Mouse (Mus musculus): Measurements from ENCODE around the gene Tox4.
"Not testable (repeated sequence)": the region's sequence is repeated elsewhere in the genome, so short reads cannot be mapped to it uniquely, and the experiment has no call there.

Gene Tox4

GRCm38 (mm10) chr14:52278932-52279746 is at the start of gene Tox4, which contains the start of gene Rab2b:
TSS of gene Tox4 (plus strand) at chr14:52279146.
TSS of gene Rab2b (minus strand) at chr14:52279545.
- DNase-seq (ENCODE audit: low read depth, low spot score): peak; percentile 100

DNA sequence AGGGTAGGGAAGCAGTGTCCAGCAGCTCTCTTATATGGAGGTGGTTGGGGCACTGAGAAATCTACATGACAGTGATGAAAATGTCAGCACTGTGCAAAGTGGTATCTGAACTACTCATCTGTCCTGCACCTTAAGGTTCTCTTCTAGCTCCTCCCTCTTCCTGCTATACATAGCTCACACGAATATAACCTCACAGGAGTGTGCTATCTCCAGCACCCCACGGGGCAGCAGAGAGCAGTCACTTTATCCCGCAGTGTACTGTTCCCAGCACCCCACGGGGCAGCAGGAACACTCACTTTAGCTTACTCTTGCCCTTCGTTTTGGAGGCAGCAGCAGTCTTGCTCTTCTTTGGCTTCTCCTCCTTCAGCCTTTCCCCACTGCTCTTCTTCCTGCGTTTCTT is 46.7 kb upstream of the Tox4 start:
- DNase-seq (ENCODE audit: low read depth, low spot score): no peak

DNA sequence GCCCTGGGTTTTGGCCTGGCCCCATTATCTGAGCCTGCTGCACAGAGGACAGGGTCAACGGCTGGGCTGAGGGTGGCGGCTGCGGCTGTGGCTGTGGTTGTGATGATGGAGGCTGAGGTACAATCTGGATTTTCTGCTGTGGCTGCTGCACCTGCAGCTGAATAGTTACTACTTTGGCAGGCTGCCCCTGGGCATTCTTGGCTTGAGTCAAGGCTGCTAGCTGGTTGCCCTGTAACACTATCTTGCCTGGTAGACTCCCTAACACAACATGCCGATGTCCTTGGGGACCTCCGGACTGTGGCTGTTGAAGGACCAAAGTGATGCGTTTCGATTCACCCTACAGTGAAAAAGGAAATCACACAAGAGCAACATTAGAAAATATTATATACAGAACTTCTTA is 43.8 kb upstream of the Tox4 start:
- DNase-seq (ENCODE audit: low read depth, low spot score): no peak

- no peak for DNase-seq (ENCODE audit: low read depth, low spot score)
Observed at GRCm38 (mm10) chr14:52236216-52236615, 42.7 kb upstream of the Tox4 start.

- DNase-seq (ENCODE audit: low read depth, low spot score): peak; percentile 99
Observed at GRCm38 (mm10) chr14:52244041-52244689, 34.8 kb upstream of the Tox4 start.

DNA sequence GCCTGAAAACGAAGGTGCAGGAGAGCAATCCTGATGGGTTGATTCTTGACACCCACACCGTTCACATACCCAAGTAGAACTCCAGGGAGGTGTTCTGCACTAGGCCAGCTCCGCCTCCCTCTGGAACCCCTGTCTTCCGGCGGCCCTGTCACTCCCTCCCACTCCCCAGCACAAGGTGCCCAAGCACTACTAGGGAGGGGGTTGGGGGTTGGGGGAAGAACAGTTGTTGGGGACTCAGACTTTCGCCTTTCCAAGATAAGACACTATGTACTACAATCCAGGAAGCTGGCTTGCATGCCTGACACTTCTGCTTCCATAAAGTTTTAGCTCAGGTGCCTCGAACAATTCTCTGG is 34.3 kb upstream of the Tox4 start:
- no peak for DNase-seq (ENCODE audit: low read depth, low spot score)

DNA sequence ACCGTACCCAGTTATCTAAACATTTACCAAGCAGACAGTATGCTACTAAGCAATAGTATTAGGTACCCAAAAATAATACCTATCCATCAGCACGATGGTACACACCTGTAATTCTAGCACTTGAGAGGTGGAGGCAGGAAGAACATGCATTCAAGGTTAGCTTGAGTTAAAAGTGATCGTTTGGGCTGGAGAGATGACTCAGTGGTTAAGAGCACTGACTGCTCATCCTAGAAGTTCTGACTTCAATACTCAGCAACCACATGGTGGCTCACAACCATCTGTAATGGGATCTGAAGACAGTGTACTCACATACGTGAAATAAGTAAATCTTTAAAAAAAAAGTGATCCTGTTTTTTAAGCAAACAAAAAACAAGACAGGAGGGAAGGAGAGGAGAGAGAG is 32.8 kb upstream of the Tox4 start:
- no peak for DNase-seq (ENCODE audit: low read depth, low spot score)

GRCm38 (mm10) chr14:52256311-52257175 is 22.4 kb upstream of the Tox4 start:
- peak; percentile 73 for DNase-seq (ENCODE audit: low read depth, low spot score)

GRCm38 (mm10) chr14:52257484-52258213 is 21.3 kb upstream of the Tox4 start, which contains the start of gene Chd8:
TSS of gene Chd8 (minus strand) at chr14:52257780.
- peak; percentile 98 for DNase-seq (ENCODE audit: low read depth, low spot score)

DNA sequence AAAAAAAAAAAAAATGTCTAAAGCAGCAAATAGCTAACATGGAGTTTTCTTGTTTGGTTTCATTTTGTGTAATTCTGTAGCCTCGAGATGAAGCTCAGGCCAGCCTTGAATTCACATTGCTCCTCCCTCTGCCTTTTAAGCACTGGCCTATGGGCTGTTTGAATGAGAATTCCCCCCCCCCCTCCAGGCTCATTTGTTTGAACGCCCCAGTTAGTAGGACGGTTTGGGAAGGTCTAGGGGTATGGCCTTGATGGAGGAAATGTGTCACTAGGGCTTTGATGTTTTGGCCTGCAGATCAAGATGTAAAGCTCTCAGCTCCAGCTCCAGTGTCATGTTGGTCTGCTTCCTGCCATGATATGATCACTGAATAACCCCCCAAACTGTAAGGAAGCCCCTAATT is 6.2 kb upstream of the Tox4 start:
- no peak for DNase-seq (ENCODE audit: low read depth, low spot score)

DNA sequence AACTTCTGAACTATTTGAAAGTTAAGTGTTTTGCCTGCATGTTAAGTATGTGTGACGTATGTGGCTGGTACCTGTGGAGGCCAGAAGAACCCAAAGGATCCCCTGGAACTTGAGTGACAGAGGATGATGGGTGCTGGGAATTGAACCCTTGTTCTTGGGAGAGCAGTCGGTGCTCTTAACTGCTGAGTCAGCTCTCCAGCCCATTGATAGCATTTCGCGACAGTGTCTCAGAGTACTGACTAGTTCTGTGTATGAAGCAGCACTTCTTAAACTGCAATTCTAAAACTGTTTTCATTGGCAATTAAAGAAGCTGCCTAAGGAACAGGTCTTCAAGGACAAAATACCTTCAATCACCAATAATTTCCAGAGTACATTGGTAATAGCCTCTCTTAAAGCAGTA is 1.7 kb upstream of the Tox4 start:
- DNase-seq (ENCODE audit: low read depth, low spot score): no peak

GRCm38 (mm10) chr14:52279747-52280120 is 788 bp downstream of the Tox4 start:
- no peak for DNase-seq (ENCODE audit: low read depth, low spot score)

- no peak for DNase-seq (ENCODE audit: low read depth, low spot score)
Observed at GRCm38 (mm10) chr14:52283629-52284028, 4.7 kb downstream of the Tox4 start.

- no peak for DNase-seq (ENCODE audit: low read depth, low spot score)
Observed at GRCm38 (mm10) chr14:52284191-52284590, 5.2 kb downstream of the Tox4 start.

DNA sequence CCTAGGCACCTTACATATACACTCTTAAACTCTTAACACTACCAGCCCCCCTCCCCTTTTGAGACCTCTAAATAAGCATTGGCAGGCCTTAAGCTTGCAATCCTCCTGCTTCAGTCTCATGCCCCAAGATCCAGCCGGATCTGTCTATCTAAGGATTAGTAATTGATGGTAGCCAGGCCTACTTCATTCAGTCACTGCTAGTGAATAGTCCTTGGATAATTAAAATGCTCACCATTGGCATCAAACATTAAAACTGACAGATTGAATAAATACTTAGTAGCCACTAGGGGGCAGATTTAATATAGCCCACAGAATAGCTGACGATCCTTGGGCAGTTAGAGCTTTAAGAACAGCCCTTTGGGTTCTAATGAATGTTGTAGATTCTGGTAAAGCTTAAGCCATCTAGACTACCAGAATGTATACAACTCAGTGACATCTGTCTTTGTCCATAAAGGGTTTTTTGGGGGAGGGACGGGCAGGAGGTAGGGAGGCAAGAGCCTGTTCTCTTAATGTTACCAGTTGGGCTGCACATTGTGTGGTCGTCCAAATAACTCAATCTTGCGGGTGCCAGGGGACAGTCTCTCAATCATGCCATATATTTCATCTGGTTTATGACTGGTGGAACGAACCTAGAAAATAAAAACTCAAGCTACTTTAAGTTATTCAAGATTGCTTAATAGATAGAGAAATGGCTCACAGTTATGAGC is 16.8 kb downstream of the Tox4 start:
- peak; percentile 44 for DNase-seq (ENCODE audit: low read depth, low spot score)

- not testable (repeated sequence) for DNase-seq (ENCODE audit: low read depth, low spot score)
Observed at GRCm38 (mm10) chr14:52303517-52303916, 24.6 kb downstream of the Tox4 start.

- DNase-seq (ENCODE audit: low read depth, low spot score): peak; percentile 97
Observed at GRCm38 (mm10) chr14:52304644-52305271, 25.8 kb downstream of the Tox4 start, which contains the start of gene Mettl3. TSS of gene Mettl3 (minus strand) at chr14:52305128.

GRCm38 (mm10) chr14:52306100-52306499 is 27.2 kb downstream of the Tox4 start:
- peak; percentile 12 for DNase-seq (ENCODE audit: low read depth, low spot score)

- DNase-seq (ENCODE audit: low read depth, low spot score): peak; percentile 33
Observed at GRCm38 (mm10) chr14:52310343-52310742, 31.4 kb downstream of the Tox4 start.

DNA sequence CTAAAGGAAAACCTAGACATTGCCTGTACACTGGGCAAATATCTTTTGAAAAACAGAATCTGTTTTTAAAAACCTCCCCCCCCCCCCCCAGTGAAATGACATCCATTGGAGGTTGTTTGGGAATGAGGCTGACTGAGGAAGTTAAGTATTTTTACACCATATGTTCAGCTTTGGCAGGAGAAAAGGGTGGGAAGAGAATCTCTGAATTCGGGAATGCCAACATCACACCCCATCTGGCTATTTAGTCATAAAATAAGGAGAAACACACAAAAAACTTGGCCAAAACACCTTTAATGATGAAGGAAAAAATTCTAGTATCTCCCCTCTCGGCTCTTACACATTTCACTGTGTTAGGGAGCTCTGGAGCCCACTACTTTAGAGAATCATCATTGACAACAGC is 32.0 kb downstream of the Tox4 start:
- no peak for DNase-seq (ENCODE audit: low read depth, low spot score)

All from A20 (cell line).